ENCODE assay signal across 11 mouse cellular contexts in genomic region chr8:108613280-108613679, GRCm38 (mm10).
"Had no signal": no experiment of that assay in that cellular context is flagged by ENCODE, and none has a peak within 500 bp of the region (broad histone marks: within the 10 kb centered on the region; RNA-seq: fewer than 3 reads in every experiment).

No protein-coding gene starts in this region.

- H3K4me3 ChIP-seq: layer of hippocampus, adult 2 months; liver, embryonic 13.5 days; neural tube, embryonic 13.5 days; stomach, embryonic 15.5 days had no signal

- DNase-seq: layer of hippocampus, adult 9-11 months; liver, embryonic 13.5 days; lung, adult 2 months; right cerebral cortex, postnatal 25 days; spleen, adult 18-20 months; thymus, postnatal 36 days had no signal

- H3K4me2 ChIP-seq: liver, embryonic 13.5 days; neural tube, embryonic 13.5 days had no signal

- H3K27me3 ChIP-seq: neural tube, embryonic 13.5 days; stomach, embryonic 15.5 days had no signal

- ATAC-seq: intestine, postnatal 0 days had no signal

- H3K9ac ChIP-seq: liver, embryonic 13.5 days; neural tube, embryonic 13.5 days; stomach, embryonic 15.5 days had no signal

- H3K36me3 ChIP-seq: liver, embryonic 13.5 days; neural tube, embryonic 13.5 days; stomach, embryonic 15.5 days had no signal

- H3K9me3 ChIP-seq: liver, embryonic 13.5 days; neural tube, embryonic 13.5 days; stomach, embryonic 15.5 days had no signal

- H3K4me1 ChIP-seq: neural tube, embryonic 13.5 days had no signal

- H3K27ac ChIP-seq: kidney, postnatal 0 days; liver, embryonic 13.5 days; neural tube, embryonic 13.5 days; stomach, embryonic 15.5 days had no signal
